9 mouse cellular contexts compared by ENCODE assay signal in genomic region chr5:139505073-139505606, GRCm38 (mm10). TPM values are rescaled to one million over a fixed set of nuclear protein-coding genes. Genes with fewer than 3 reads are reported as not detected.
DNase-seq lines count a peak whose midpoint lies in the region; ATAC-seq lines count a peak whose summit lies in the region.
"Had no signal": no experiment of that assay in that cellular context is flagged by ENCODE, and none has a peak within 500 bp of the region (broad histone marks: within the 10 kb centered on the region; RNA-seq: fewer than 3 reads in every experiment).

No protein-coding gene starts in this region.

- peaks cover 51% of the 10 kb centered on the region for H3K27me3 ChIP-seq in liver, embryonic 12.5 days (replicated peaks)
- H3K27me3 ChIP-seq in intestine, embryonic 15.5 days (replicated peaks) = peaks cover 8% of the 10 kb centered on the region; the same call in 1 of the 2 replicates

- H3K4me1 ChIP-seq in liver, embryonic 12.5 days = no peaks in the 10 kb centered on the region
- no peaks in the 10 kb centered on the region for H3K4me1 ChIP-seq in intestine, embryonic 15.5 days (replicated peaks)
- H3K4me1 ChIP-seq: stomach, embryonic 15.5 days had no signal

- no peak overlapping the region for H3K27ac ChIP-seq in liver, embryonic 12.5 days
- no peak overlapping the region for H3K27ac ChIP-seq in intestine, embryonic 15.5 days
- H3K27ac ChIP-seq: stomach, embryonic 15.5 days had no signal

- H3K4me2 ChIP-seq in liver, embryonic 12.5 days = no peak overlapping the region
- H3K4me2 ChIP-seq in intestine, embryonic 15.5 days (replicated peaks) = no peak overlapping the region
- H3K4me2 ChIP-seq: stomach, embryonic 15.5 days had no signal

- no peaks in the 10 kb centered on the region for H3K9me3 ChIP-seq in liver, embryonic 12.5 days (replicated peaks)
- no peaks in the 10 kb centered on the region for H3K9me3 ChIP-seq in intestine, embryonic 15.5 days
- H3K9me3 ChIP-seq: stomach, embryonic 15.5 days had no signal

- no peak for ATAC-seq in liver, embryonic 12.5 days
- ATAC-seq in intestine, embryonic 15.5 days = peak; percentile 47; the same call in 1 of the 2 replicates

- no peak overlapping the region for H3K9ac ChIP-seq in liver, embryonic 12.5 days
- H3K9ac ChIP-seq in intestine, embryonic 15.5 days = no peak overlapping the region
- H3K9ac ChIP-seq: stomach, embryonic 15.5 days had no signal

- peak; percentile 78 for DNase-seq in liver
- DNase-seq in cerebellum, adult 8-10 months = peak; percentile 86
- DNase-seq in frontal cortex, postnatal 36 days (ENCODE audit: low spot score in 2 of 2) = peak; percentile 73 to 77
- DNase-seq in left cerebral cortex, adult 8-10 months (ENCODE audit: low spot score in 2 of 2) = peak; percentile 33 to 38
- peak; percentile 23 to 66 for DNase-seq in monocyte, adult 2 months (ENCODE audit: low read depth in 1 of 2, low spot score in 2 of 2)
- peak; percentile 54 to 80 for DNase-seq in spleen, postnatal 14 days (ENCODE audit: low spot score in 2 of 2)

- no peak overlapping the region for H3K4me3 ChIP-seq in liver, embryonic 12.5 days
- H3K4me3 ChIP-seq in intestine, embryonic 15.5 days (replicated peaks) = no peak overlapping the region
- H3K4me3 ChIP-seq: stomach, embryonic 15.5 days had no signal

- no peaks in the 10 kb centered on the region for H3K36me3 ChIP-seq in liver, embryonic 12.5 days
- H3K36me3 ChIP-seq in intestine, embryonic 15.5 days = no peaks in the 10 kb centered on the region
- H3K36me3 ChIP-seq: stomach, embryonic 15.5 days had no signal

- 3% methylated on average over 12 of the region's 14 CpGs for WGBS in liver, embryonic 12.5 days (ENCODE audit: insufficient replicate concordance)
- WGBS in intestine, embryonic 15.5 days = 6% methylated on average over 12 of the region's 14 CpGs

RNA-seq across cellular contexts. Expression of gene Zfand2a, which starts 20.8 kb away (rescaled TPM):
- 3.4 and 3.7 TPM in 2 replicates for polyA plus RNA-seq in liver, embryonic 12.5 days (2016; fragmentation: Nextera tagmentation; extraction: Ambion mirVana)
- 6.0 and 7.0 TPM in 2 replicates for polyA plus RNA-seq in intestine, embryonic 15.5 days (2015; fragmentation: Nextera tagmentation; extraction: Ambion mirVana)
- total RNA-seq in left cerebral cortex, adult 8-10 months (2022) = 10 to 100 TPM; 45.5 to 52.6 (median 50.4) TPM

RNA-seq across cellular contexts. Expression of gene Uncx, which starts 38.2 kb away (rescaled TPM):
- not detected in 2 replicates for polyA plus RNA-seq in liver, embryonic 12.5 days (2016; fragmentation: Nextera tagmentation; extraction: Ambion mirVana)
- 0.23 TPM in 1 of 2 replicates, not detected in the other for polyA plus RNA-seq in intestine, embryonic 15.5 days (2015; fragmentation: Nextera tagmentation; extraction: Ambion mirVana)
- under 1 TPM in 3 of 4 experiments, not detected in 1; 0.14 to 0.74 (median 0.14) TPM for total RNA-seq in left cerebral cortex, adult 8-10 months (2022)

RNA-seq across cellular contexts. Expression of gene 3110082I17Rik, which starts 44.8 kb away (rescaled TPM):
- polyA plus RNA-seq in liver, embryonic 12.5 days (2016; fragmentation: Nextera tagmentation; extraction: Ambion mirVana) = 30.6 and 33.5 TPM in 2 replicates
- polyA plus RNA-seq in intestine, embryonic 15.5 days (2015; fragmentation: Nextera tagmentation; extraction: Ambion mirVana) = 31.8 and 38.4 TPM in 2 replicates
- 10 to 100 TPM; 12.6 to 16.6 (median 15.2) TPM for total RNA-seq in left cerebral cortex, adult 8-10 months (2022)

Comparison
In these comparisons a context has a peak if more than half of its experiments do, and no peak if none do; other contexts are left out.
1. DNase-seq: peak in every context shown above with its lines; median percentile 86 in cerebellum, adult 8-10 months; 78 in liver; 75 in frontal cortex, postnatal 36 days; 67 in spleen, postnatal 14 days; 44 in monocyte, adult 2 months; 36 in left cerebral cortex, adult 8-10 months.